Mouse (Mus musculus): ENCODE measurements around the gene Fev.

DNA sequence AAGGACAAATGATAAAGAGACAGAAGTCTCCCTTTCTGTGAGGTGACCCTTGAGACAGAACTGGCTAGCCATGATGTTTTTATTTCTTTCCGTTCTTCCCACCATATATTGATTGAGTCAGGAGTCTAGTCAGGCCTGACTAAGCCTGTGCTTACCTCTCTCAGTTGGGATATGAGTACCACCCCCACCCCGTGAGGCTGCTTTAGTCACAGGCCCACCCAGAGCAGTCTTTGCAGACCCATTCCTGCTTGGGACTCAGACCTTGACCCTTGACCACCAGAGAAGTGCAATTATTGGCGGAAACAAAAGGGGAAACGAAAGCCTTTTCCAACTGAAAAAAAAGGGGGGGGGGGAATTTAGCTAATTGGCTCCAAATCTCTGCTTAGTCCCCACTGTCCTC lies 27.5 kb downstream of the Fev start:
- TF ChIP-seq CTCF (IDR thresholded peaks at IDR 0.05; ENCODE audit: borderline replicate concordance, extremely low read depth, insufficient read depth, insufficient read length) (no peak), POLR2A (IDR thresholded peaks at IDR 0.05; ENCODE audit: borderline replicate concordance, extremely low read depth, insufficient read depth, insufficient read length, poor library complexity, severe bottlenecking) (no peak)
